Mouse (Mus musculus) brain, embryonic 14.5 days (tissue): ENCODE results near the gene Rdh8. TPM values are rescaled to one million over a fixed set of nuclear protein-coding genes. Genes with fewer than 3 reads are reported as not detected.

Experiments
- DNase-seq: peaks from one replicate; pipeline ENCODE4 v3.0.0-alpha.2; 2011; ENCODE audit warnings: low read depth
- CTCF ChIP-seq: fragments of 200-500 bp; IDR thresholded peaks from 2 replicates; pipeline ENCODE4 v1.5.1; 2012; ENCODE audit warnings: inconsistent platforms, mild to moderate bottlenecking, moderate library complexity, borderline replicate concordance; ENCODE audit not compliant: insufficient read depth, insufficient read length; ENCODE audit errors: extremely low read depth
- POLR2A ChIP-seq: fragments of 200-500 bp; IDR thresholded peaks from 2 replicates; pipeline ENCODE4 v1.6.1; 2012; ENCODE audit warnings: mild to moderate bottlenecking, inconsistent platforms, borderline replicate concordance; ENCODE audit not compliant: poor library complexity, insufficient read depth, insufficient read length, severe bottlenecking; ENCODE audit errors: extremely low read depth
- polyA plus RNA-seq: library from polyadenylated mRNA; depleted of rRNA; stranded (reverse); fragments of >200 nt; gene quantifications from 2 replicates; pipeline ENCODE4 v1.2.3, GENCODE M21; 2012; rRNA removed

Gene Rdh8
- polyA plus RNA-seq, 1 experiment: not detected

DNA sequence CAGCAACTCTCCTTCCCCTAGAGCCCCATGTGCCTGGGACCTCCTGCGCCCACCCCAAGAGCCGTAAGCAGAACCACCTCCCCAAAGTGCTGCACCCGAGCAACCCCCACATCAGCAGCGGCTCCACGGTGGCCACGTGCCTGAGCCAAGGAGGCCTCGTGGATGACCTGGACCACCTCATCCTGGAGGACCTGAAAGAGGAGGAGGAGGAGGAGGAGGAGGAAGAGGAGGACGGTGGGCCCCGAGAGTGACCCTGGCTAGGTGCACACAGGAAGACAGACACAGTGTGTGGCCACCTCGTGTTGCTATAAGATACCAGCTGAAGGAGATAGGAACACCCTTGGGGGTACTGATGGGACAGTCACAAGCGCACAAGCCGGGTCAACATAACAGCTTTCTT is 55.2 kb downstream of the Rdh8 start:
- no peak for TF ChIP-seq POLR2A
- no peak for TF ChIP-seq CTCF
- no peak for DNase-seq

DNA sequence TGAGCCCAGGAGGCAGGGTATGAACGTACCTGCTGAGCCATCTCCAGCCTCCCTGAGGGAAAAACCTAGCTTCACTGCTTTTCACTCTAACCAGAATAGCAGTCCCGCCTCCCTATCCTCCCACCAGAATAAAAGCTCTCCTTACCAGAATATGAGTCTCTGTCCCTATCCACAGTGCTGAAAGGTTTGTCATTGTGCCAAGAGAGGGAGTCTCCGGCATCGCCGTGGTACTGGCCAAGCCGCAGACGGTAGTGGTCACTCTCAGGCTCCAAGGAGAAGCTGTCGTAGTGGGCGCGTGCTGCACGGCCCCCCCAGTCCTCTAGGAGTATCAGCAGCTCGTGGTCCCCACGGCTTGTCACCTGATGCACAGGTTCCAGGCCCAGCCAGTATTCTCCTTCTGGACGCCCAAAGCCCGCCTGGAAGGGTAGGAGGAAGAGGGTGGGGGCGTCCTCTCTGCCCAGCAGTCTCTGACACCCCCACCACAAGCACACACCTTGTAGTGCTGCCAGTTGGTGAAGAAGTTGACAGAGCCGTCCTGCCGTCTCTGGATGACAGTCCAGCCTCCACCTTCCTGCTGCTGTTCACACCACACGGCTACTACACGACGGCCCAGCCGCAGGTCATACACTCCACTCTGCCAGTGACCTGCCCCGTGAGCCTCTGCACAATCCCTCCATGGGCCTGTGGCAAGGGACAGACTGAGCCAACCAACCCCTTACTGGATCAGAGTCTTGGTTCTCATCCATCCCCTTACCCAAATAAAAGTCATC is 56.9 kb downstream of the Rdh8 start:
- TF ChIP-seq CTCF (no peak), POLR2A (no peak)

More for the DNA sequence above, 56.9 kb downstream of the Rdh8 start:
- DNase-seq: peak; percentile 8

Other genes starting within 250 kb of the Rdh8 start
- 22.5 and 26.5 TPM in 2 replicates for gene Zfp846, start 237.2 kb upstream of the Rdh8 start, polyA plus RNA-seq
- gene Ubl5, start 175.6 kb upstream of the Rdh8 start, polyA plus RNA-seq: 360 and 463 TPM in 2 replicates
- 34.7 and 40.0 TPM in 2 replicates for gene Fbxl12, start 173.7 kb upstream of the Rdh8 start, polyA plus RNA-seq
- gene Pin1, start 166.4 kb upstream of the Rdh8 start, polyA plus RNA-seq: 34.4 and 41.6 TPM in 2 replicates
- gene Olfm2, start 72.2 kb upstream of the Rdh8 start, polyA plus RNA-seq: 139 and 162 TPM in 2 replicates
- gene Col5a3, start 3.4 kb upstream of the Rdh8 start, polyA plus RNA-seq: 0.85 and 1.2 TPM in 2 replicates
- 6.6 and 8.7 TPM in 2 replicates for gene A230050P20Rik, start 50.1 kb downstream of the Rdh8 start, polyA plus RNA-seq
- gene Angptl6, start 61.2 kb downstream of the Rdh8 start, polyA plus RNA-seq: 11.7 and 13.9 TPM in 2 replicates
- 73.8 and 96.8 TPM in 2 replicates for gene Ppan, start 69.7 kb downstream of the Rdh8 start, polyA plus RNA-seq
- 144 and 152 TPM in 2 replicates for gene Eif3g, start 80.1 kb downstream of the Rdh8 start, polyA plus RNA-seq
- 90.1 and 103 TPM in 2 replicates for gene Dnmt1, start 141.4 kb downstream of the Rdh8 start, polyA plus RNA-seq
- 4.7 and 6.0 TPM in 2 replicates for gene S1pr2, start 158.3 kb downstream of the Rdh8 start, polyA plus RNA-seq
- 81.1 and 85.4 TPM in 2 replicates for gene Mrpl4, start 184.2 kb downstream of the Rdh8 start, polyA plus RNA-seq
- 3.0 and 3.9 TPM in 2 replicates for gene Icam1, start 197.5 kb downstream of the Rdh8 start, polyA plus RNA-seq
- 0.08 and 0.13 TPM in 2 replicates for gene Icam4, start 210.9 kb downstream of the Rdh8 start, polyA plus RNA-seq
- 1.0 and 1.5 TPM in 2 replicates for gene Icam5, start 213.6 kb downstream of the Rdh8 start, polyA plus RNA-seq
- 1.3 and 2.1 TPM in 2 replicates for gene Zglp1, start 248.6 kb downstream of the Rdh8 start, polyA plus RNA-seq